Mouse (Mus musculus) ES-E14 (cell line): ENCODE results near the gene 9130213A22Rik.

Experiments used
- CHD2 ChIP-seq: IDR thresholded peaks from 2 replicates; pipeline ENCODE4 v1.6.1; 2014; ENCODE audit warnings: mild to moderate bottlenecking, low read depth, low read length, inconsistent platforms
- HCFC1 ChIP-seq: IDR thresholded peaks from 2 replicates; pipeline ENCODE4 v1.6.1; 2012; ENCODE audit warnings: low read length, inconsistent platforms, borderline replicate concordance; ENCODE audit not compliant: insufficient read depth
- MAFK ChIP-seq: IDR thresholded peaks from 2 replicates; pipeline ENCODE4 v1.6.1; 2014; ENCODE audit warnings: mild to moderate bottlenecking, low read depth, low read length, inconsistent platforms; ENCODE audit not compliant: insufficient read depth
- ZC3H11A ChIP-seq: IDR thresholded peaks from 2 replicates; pipeline ENCODE4 v1.6.1; 2012; ENCODE audit warnings: low read depth, mild to moderate bottlenecking, inconsistent platforms, low read length, borderline replicate concordance
- ZNF384 ChIP-seq: IDR thresholded peaks from 2 replicates; pipeline ENCODE4 v1.6.1; 2012; ENCODE audit warnings: low read depth, low read length, inconsistent platforms

DNA sequence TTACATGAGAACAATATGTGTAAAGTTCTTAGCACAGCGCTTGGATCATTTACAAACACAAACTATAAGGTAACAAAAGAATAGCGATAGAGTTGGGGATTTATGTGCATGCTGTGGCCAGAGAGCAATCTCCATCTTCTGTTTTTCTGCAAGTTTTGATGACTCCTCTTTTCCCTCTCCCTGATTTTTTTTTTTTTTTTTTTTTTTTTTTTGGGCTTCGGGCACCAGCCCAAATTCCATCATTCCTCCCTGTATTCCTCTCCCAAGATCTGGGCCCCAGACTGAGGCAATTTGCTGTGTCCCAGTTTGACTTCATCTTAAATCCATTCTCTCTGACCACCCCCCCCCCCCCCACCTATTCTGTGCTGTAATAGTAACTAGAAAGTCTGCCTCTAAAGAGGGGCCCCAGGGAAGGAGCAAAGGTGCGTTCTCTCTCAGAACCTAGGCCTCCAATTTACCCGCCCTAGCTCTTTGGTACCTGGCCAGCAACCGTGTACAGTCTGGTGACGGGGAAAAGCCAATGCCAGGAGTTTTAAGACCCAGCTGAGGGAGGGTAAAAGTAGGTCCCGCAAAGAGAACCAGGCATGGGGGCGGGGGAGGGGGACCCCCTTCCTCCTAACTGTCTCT is 25.9 kb downstream of the 9130213A22Rik start:
- no peak for TF ChIP-seq MAFK
- TF ChIP-seq CHD2, result no peak
- no peak for TF ChIP-seq ZC3H11A
- no peak for TF ChIP-seq HCFC1
- peak; percentile 70 for TF ChIP-seq ZNF384
